Mouse (Mus musculus): ENCODE measurements around the gene Zfp362. TPM values are rescaled to one million over a fixed set of nuclear protein-coding genes. Genes with fewer than 3 reads are reported as not detected.

Gene Zfp362
- polyA plus RNA-seq, 1 experiment from 2014 or later = 22.8 TPM

- H3K9ac ChIP-seq = no peak overlapping the region
- no peaks in the 10 kb centered on the region for H3K9me3 ChIP-seq
- H3K4me2 ChIP-seq = no peak overlapping the region
- no peak for ATAC-seq (ENCODE audit: insufficient read depth, low FRiP score, low read depth)
- no peaks in the 10 kb centered on the region for H3K27me3 ChIP-seq (replicated peaks)
- H3K27ac ChIP-seq = no peak overlapping the region
- WGBS = 78% methylated on average over 8 of the region's 8 CpGs
- H3K36me3 ChIP-seq = peaks cover 5% of the 10 kb centered on the region; the same call in 1 of the 2 replicates
- no peak overlapping the region for H3K4me3 ChIP-seq (replicated peaks)
- peaks cover 45% of the 10 kb centered on the region for H3K4me1 ChIP-seq
These were observed 11.6 kb downstream of the Zfp362 start for GRCm38 (mm10) chr4:128794198-128794597.

- Histone ChIP-seq H3K9ac (no peak overlapping the region), H3K4me2 (no peak overlapping the region), H3K27me3 (replicated peaks) (no peaks in the 10 kb centered on the region), H3K4me3 (replicated peaks) (no peak overlapping the region), H3K36me3 (peaks cover 5% of the 10 kb centered on the region; the same call in 1 of the 2 replicates), H3K4me1 (peaks cover 42% of the 10 kb centered on the region), H3K27ac (no peak overlapping the region), H3K9me3 (no peaks in the 10 kb centered on the region)
- no peak for ATAC-seq (ENCODE audit: insufficient read depth, low FRiP score, low read depth)
- 21% methylated on average over 1 of the region's 1 CpGs for WGBS
These were observed 12.1 kb downstream of the Zfp362 start for GRCm38 (mm10) chr4:128793710-128794109.

GRCm38 (mm10) chr4:128789646-128790045 lies 16.2 kb downstream of the Zfp362 start:
- H3K9me3 ChIP-seq = no peaks in the 10 kb centered on the region
- peaks cover 17% of the 10 kb centered on the region; the same call in 1 of the 2 replicates for H3K4me1 ChIP-seq
- 51% methylated on average over 18 of the region's 18 CpGs for WGBS
- 0 out of 2 replicates have a peak overlapping the region, but pooled peaks have one; percentile 7 for H3K27ac ChIP-seq
- H3K36me3 ChIP-seq = peaks cover 36% of the 10 kb centered on the region
- peak overlapping the region; percentile 17; the same call in 1 of the 2 replicates for H3K4me3 ChIP-seq (replicated peaks)
- peak; percentile 77 for ATAC-seq (ENCODE audit: insufficient read depth, low FRiP score, low read depth)
- peak overlapping the region; percentile 46 for H3K4me2 ChIP-seq
- H3K9ac ChIP-seq = no peak overlapping the region
- no peaks in the 10 kb centered on the region for H3K27me3 ChIP-seq (replicated peaks)

- Histone ChIP-seq H3K27me3 (replicated peaks) (no peaks in the 10 kb centered on the region), H3K9ac (no peak overlapping the region), H3K27ac (no peak overlapping the region), H3K9me3 (no peaks in the 10 kb centered on the region), H3K36me3 (peaks cover 39% of the 10 kb centered on the region), H3K4me2 (no peak overlapping the region), H3K4me3 (replicated peaks) (no peak overlapping the region), H3K4me1 (0 out of 2 replicates have a peak, but pooled peaks cover 10% of the 10 kb centered on the region)
- WGBS = 88% methylated on average over 4 of the region's 4 CpGs
- no peak for ATAC-seq (ENCODE audit: insufficient read depth, low FRiP score, low read depth)
These were observed 17.7 kb downstream of the Zfp362 start for GRCm38 (mm10) chr4:128788108-128788507.

- Histone ChIP-seq H3K4me1 (0 out of 2 replicates have a peak, but pooled peaks cover 10% of the 10 kb centered on the region), H3K9ac (no peak overlapping the region), H3K9me3 (no peaks in the 10 kb centered on the region), H3K4me2 (no peak overlapping the region), H3K36me3 (peaks cover 36% of the 10 kb centered on the region), H3K4me3 (replicated peaks) (no peak overlapping the region), H3K27ac (no peak overlapping the region), H3K27me3 (replicated peaks) (no peaks in the 10 kb centered on the region)
- whole genome bisulfite sequencing = 88% methylated on average over 24 of the region's 24 CpGs
- ATAC-seq (ENCODE audit: insufficient read depth, low FRiP score, low read depth) = no peak
These were observed 18.6 kb downstream of the Zfp362 start for GRCm38 (mm10) chr4:128787023-128787939.

GRCm38 (mm10) chr4:128785921-128786654 lies 19.8 kb downstream of the Zfp362 start:
- no peaks in the 10 kb centered on the region for H3K27me3 ChIP-seq (replicated peaks)
- no peak overlapping the region for H3K4me2 ChIP-seq
- H3K36me3 ChIP-seq = peaks cover 43% of the 10 kb centered on the region
- no peak for ATAC-seq (ENCODE audit: insufficient read depth, low FRiP score, low read depth)
- H3K4me1 ChIP-seq = 0 out of 2 replicates have a peak, but pooled peaks cover 6% of the 10 kb centered on the region
- no peak overlapping the region for H3K4me3 ChIP-seq (replicated peaks)
- H3K9ac ChIP-seq = no peak overlapping the region
- no peaks in the 10 kb centered on the region for H3K9me3 ChIP-seq
- 91% methylated on average over 11 of the region's 11 CpGs for WGBS
- H3K27ac ChIP-seq = no peak overlapping the region

- H3K4me2 ChIP-seq = no peak overlapping the region
- H3K9ac ChIP-seq = no peak overlapping the region
- WGBS = 89% methylated on average over 15 of the region's 15 CpGs
- no peaks in the 10 kb centered on the region for H3K27me3 ChIP-seq (replicated peaks)
- H3K9me3 ChIP-seq = no peaks in the 10 kb centered on the region
- no peak overlapping the region for H3K4me3 ChIP-seq (replicated peaks)
- peaks cover 46% of the 10 kb centered on the region for H3K36me3 ChIP-seq
- no peak overlapping the region for H3K27ac ChIP-seq
- H3K4me1 ChIP-seq = 0 out of 2 replicates have a peak, but pooled peaks cover 5% of the 10 kb centered on the region
- ATAC-seq (ENCODE audit: insufficient read depth, low FRiP score, low read depth) = no peak
These were observed 20.8 kb downstream of the Zfp362 start for GRCm38 (mm10) chr4:128784950-128785631.

- H3K27ac ChIP-seq = no peak overlapping the region
- H3K4me3 ChIP-seq (replicated peaks) = no peak overlapping the region
- H3K4me2 ChIP-seq = no peak overlapping the region
- WGBS = 58% methylated on average over 4 of the region's 4 CpGs
- no peak overlapping the region for H3K9ac ChIP-seq
- H3K9me3 ChIP-seq = no peaks in the 10 kb centered on the region
- H3K4me1 ChIP-seq = no peaks in the 10 kb centered on the region
- H3K36me3 ChIP-seq = peaks cover 56% of the 10 kb centered on the region
- ATAC-seq (ENCODE audit: insufficient read depth, low FRiP score, low read depth) = no peak
- H3K27me3 ChIP-seq (replicated peaks) = no peaks in the 10 kb centered on the region
These were observed 23.2 kb downstream of the Zfp362 start for GRCm38 (mm10) chr4:128782645-128783044.

- H3K4me1 ChIP-seq = no peaks in the 10 kb centered on the region
- H3K36me3 ChIP-seq = peaks cover 51% of the 10 kb centered on the region
- no peak overlapping the region for H3K4me2 ChIP-seq
- H3K27me3 ChIP-seq (replicated peaks) = no peaks in the 10 kb centered on the region
- H3K9me3 ChIP-seq = no peaks in the 10 kb centered on the region
- ATAC-seq (ENCODE audit: insufficient read depth, low FRiP score, low read depth) = no peak
- H3K9ac ChIP-seq = no peak overlapping the region
- no peak overlapping the region for H3K27ac ChIP-seq
- H3K4me3 ChIP-seq (replicated peaks) = no peak overlapping the region
- 85% methylated on average over 7 of the region's 7 CpGs for WGBS
These were observed 23.8 kb downstream of the Zfp362 start for GRCm38 (mm10) chr4:128782037-128782436.

GRCm38 (mm10) chr4:128777593-128777992 lies 28.3 kb downstream of the Zfp362 start:
- peaks cover 56% of the 10 kb centered on the region for H3K36me3 ChIP-seq
- ATAC-seq (ENCODE audit: insufficient read depth, low FRiP score, low read depth) = no peak
- H3K4me2 ChIP-seq = no peak overlapping the region
- no peaks in the 10 kb centered on the region for H3K4me1 ChIP-seq
- no peaks in the 10 kb centered on the region for H3K27me3 ChIP-seq (replicated peaks)
- no peak overlapping the region for H3K27ac ChIP-seq
- 82% methylated on average over 11 of the region's 11 CpGs for WGBS
- H3K9ac ChIP-seq = no peak overlapping the region
- H3K9me3 ChIP-seq = no peaks in the 10 kb centered on the region
- no peak overlapping the region for H3K4me3 ChIP-seq (replicated peaks)

GRCm38 (mm10) chr4:128776568-128777289 lies 29.1 kb downstream of the Zfp362 start:
- 47% methylated on average over 20 of the region's 20 CpGs for WGBS
- H3K27ac ChIP-seq = no peak overlapping the region
- H3K4me1 ChIP-seq = no peaks in the 10 kb centered on the region
- peak; percentile 36; the same call in 1 of the 2 replicates for ATAC-seq (ENCODE audit: insufficient read depth, low FRiP score, low read depth)
- H3K4me2 ChIP-seq = no peak overlapping the region
- H3K36me3 ChIP-seq = peaks cover 57% of the 10 kb centered on the region
- H3K9me3 ChIP-seq = no peaks in the 10 kb centered on the region
- no peak overlapping the region for H3K9ac ChIP-seq
- H3K27me3 ChIP-seq (replicated peaks) = no peaks in the 10 kb centered on the region
- H3K4me3 ChIP-seq (replicated peaks) = no peak overlapping the region
